Mouse (Mus musculus): Measurements from ENCODE around the gene Tyw1. TPM values are rescaled to one million over a fixed set of nuclear protein-coding genes. Genes with fewer than 3 reads are reported as not detected.
A peak's percentile ranks its signal among the peaks of the same experiment; 100 is the strongest.

Gene Tyw1
- polyA plus RNA-seq, 1 experiment from 2014 or later, result 28.5 TPM

DNA sequence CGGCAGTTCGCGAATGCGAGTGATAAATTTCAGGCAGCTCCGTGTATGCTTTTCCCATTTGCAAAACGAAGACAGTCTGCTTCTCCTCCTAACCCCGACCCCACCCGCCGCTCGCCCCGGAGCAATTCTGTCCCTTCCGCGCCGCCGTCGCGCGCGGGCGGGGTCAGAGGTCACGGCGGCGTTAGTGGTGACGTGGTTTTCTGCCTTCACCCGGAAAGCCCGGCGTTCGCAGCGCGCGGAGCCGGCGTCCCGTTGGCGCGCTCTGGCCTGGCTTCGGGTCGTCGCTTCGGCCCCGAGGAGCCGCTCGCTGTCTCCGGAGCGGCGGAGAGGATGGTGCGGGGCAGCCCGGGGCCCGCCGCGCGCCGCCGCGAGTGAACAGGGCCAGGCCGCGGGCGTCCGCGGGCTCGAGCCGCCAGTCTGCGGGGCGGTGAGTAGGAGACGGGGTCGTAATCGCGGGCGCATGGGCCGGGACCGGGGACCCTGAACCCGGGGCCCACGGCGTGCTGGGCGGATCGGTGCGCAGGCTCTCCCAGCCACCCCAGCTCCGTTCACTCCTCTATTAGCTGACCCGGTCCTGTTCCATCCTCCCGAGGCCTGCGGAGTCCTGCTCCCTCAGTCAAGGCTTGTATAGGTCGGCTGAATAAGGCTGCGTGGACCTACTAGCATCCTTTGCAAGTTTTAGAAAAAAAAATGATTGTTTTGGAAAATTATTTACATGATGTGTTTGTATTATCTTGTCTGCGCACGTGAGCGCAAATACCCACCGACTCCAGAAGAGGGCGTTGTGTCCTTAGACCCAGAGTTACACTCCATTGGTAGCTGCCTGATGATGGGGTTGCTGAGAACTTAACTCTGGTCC is 33.0 kb upstream of the Tyw1 start:
- Histone ChIP-seq H3K27ac (ENCODE audit: low read depth, low read length) (peak overlapping the region; percentile 84), H3K4me1 (replicated peaks; ENCODE audit: control insufficient read depth, insufficient read depth, low read length) (peaks cover 20% of the 10 kb centered on the region), H3K36me3 (ENCODE audit: control insufficient read depth, insufficient read depth, low read length) (no peaks in the 10 kb centered on the region), H3K27me3 (replicated peaks; ENCODE audit: control insufficient read depth, insufficient read depth, low read length) (no peaks in the 10 kb centered on the region), H3K4me2 (peak overlapping the region; percentile 81), H3K4me3 (ENCODE audit: low read depth, low read length) (peak overlapping the region; percentile 100), H3K9ac (ENCODE audit: low read depth, low read length) (peak overlapping the region; percentile 99), H3K9me3 (ENCODE audit: control insufficient read depth, low read length) (no peaks in the 10 kb centered on the region)
- under 1% methylated on average over 88 of the region's 88 CpGs for WGBS
- peak; percentile 92 for DNase-seq (ENCODE audit: low spot score)
- ATAC-seq (replicated peaks; ENCODE audit: low FRiP score), result peak; percentile 86

DNA sequence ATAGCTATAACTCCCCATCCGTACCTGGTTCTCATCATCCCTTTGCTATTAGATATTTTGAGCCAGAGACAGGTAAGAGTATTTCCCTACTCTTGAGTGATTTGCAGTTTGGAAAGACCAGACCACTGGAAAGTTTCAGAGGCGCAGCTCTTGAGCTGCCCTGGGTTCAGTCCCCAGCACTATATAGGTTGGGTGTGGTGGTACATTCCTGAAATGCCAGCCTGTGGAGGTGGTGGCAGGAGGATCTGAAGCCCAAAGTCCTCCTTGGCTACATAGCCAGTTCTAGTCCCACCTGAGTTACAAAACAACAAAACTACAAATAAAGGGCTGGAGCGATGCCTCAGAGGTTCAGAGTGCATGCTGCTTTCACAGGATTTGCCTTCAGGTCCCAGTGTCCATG is 28.6 kb upstream of the Tyw1 start:
- no peak overlapping the region for H3K4me3 ChIP-seq (ENCODE audit: low read depth, low read length)
- peaks cover 17% of the 10 kb centered on the region for H3K4me1 ChIP-seq (replicated peaks; ENCODE audit: control insufficient read depth, insufficient read depth, low read length)
- H3K27ac ChIP-seq (ENCODE audit: low read depth, low read length), result no peak overlapping the region
- no peak overlapping the region for H3K4me2 ChIP-seq
- 89% methylated on average over 3 of the region's 3 CpGs for WGBS
- DNase-seq (ENCODE audit: low spot score), result no peak
- H3K9me3 ChIP-seq (ENCODE audit: control insufficient read depth, low read length), result no peaks in the 10 kb centered on the region
- H3K27me3 ChIP-seq (replicated peaks; ENCODE audit: control insufficient read depth, insufficient read depth, low read length), result no peaks in the 10 kb centered on the region
- ATAC-seq (replicated peaks; ENCODE audit: low FRiP score), result no peak
- H3K36me3 ChIP-seq (ENCODE audit: control insufficient read depth, insufficient read depth, low read length), result peaks cover 14% of the 10 kb centered on the region
- no peak overlapping the region for H3K9ac ChIP-seq (ENCODE audit: low read depth, low read length)

DNA sequence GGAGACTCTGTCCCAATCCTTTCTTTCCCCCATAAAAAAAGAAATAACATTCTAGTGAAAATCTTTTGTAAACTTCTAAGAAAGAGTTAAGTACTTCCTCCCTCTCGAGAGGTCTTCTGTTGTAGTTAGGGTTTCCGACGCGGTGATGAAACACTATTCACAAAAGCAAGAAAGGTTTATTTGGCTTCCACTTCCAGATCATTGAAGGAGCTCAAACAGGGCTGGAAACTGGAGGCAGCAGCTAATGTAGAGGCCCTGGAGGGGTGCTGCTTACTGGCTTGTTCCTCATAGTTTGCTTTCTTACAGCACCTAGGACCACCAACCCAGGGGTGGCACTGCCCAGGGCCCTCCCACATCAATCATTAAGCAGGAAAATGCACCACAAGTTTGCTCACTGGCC is 27.3 kb upstream of the Tyw1 start:
- H3K4me3 ChIP-seq (ENCODE audit: low read depth, low read length), result no peak overlapping the region
- no peaks in the 10 kb centered on the region for H3K27me3 ChIP-seq (replicated peaks; ENCODE audit: control insufficient read depth, insufficient read depth, low read length)
- H3K4me2 ChIP-seq, result no peak overlapping the region
- H3K27ac ChIP-seq (ENCODE audit: low read depth, low read length), result no peak overlapping the region
- peaks cover 17% of the 10 kb centered on the region for H3K4me1 ChIP-seq (replicated peaks; ENCODE audit: control insufficient read depth, insufficient read depth, low read length)
- no peak for ATAC-seq (replicated peaks; ENCODE audit: low FRiP score)
- whole genome bisulfite sequencing, result 76% methylated on average over 4 of the region's 4 CpGs
- DNase-seq (ENCODE audit: low spot score), result no peak
- no peaks in the 10 kb centered on the region for H3K9me3 ChIP-seq (ENCODE audit: control insufficient read depth, low read length)
- no peak overlapping the region for H3K9ac ChIP-seq (ENCODE audit: low read depth, low read length)
- peaks cover 25% of the 10 kb centered on the region for H3K36me3 ChIP-seq (ENCODE audit: control insufficient read depth, insufficient read depth, low read length)

DNA sequence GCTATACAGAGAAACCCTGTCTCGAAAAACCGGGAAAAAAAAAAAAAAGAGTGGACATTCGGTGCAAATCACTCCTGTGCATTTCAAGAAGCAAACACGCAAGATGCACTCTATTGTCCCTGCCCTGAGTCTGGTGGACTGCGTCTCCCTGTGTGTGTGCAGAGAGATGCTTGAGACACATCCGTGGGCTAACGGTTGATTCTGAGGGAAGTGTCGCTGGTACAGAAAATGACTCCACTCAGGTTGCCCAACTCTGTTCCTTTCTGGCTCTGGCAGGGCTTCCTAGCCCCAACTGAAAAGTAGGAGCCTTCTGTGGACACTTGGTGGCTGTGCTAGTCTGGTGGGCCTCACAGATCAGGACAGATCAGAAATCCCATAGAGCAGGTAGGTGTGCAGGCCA is 19.1 kb upstream of the Tyw1 start:
- Histone ChIP-seq H3K4me3 (ENCODE audit: low read depth, low read length) (no peak overlapping the region), H3K27me3 (replicated peaks; ENCODE audit: control insufficient read depth, insufficient read depth, low read length) (no peaks in the 10 kb centered on the region), H3K27ac (ENCODE audit: low read depth, low read length) (no peak overlapping the region), H3K4me2 (no peak overlapping the region), H3K4me1 (replicated peaks; ENCODE audit: control insufficient read depth, insufficient read depth, low read length) (no peaks in the 10 kb centered on the region), H3K9ac (ENCODE audit: low read depth, low read length) (no peak overlapping the region), H3K36me3 (ENCODE audit: control insufficient read depth, insufficient read depth, low read length) (peaks cover 80% of the 10 kb centered on the region), H3K9me3 (ENCODE audit: control insufficient read depth, low read length) (no peaks in the 10 kb centered on the region)
- ATAC-seq (replicated peaks; ENCODE audit: low FRiP score) (no peak), DNase-seq (ENCODE audit: low spot score) (no peak)
- WGBS, result 91% methylated on average over 8 of the region's 8 CpGs

DNA sequence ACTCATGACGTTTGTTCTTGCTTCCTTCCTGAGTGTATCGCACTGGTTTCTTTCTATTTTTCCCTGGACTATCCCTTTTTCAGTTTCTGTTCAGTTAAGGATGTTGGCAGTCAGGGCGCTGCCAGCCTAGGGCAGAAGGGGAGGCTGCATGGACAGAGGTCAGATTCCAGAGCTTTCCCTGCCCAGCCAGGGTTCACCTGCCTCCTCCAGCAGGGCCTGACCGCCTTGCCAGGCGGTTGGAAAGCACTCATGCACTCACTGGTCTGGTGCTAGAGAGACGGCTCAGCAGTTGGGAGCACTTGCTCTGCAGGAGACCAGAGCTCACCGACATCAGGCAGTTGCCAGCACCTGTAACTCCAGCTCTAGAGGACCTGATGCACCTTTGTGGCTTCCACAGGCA is 16.2 kb upstream of the Tyw1 start:
- ATAC-seq (replicated peaks; ENCODE audit: low FRiP score), result no peak
- Histone ChIP-seq H3K4me3 (ENCODE audit: low read depth, low read length) (no peak overlapping the region), H3K36me3 (ENCODE audit: control insufficient read depth, insufficient read depth, low read length) (peaks cover 68% of the 10 kb centered on the region), H3K27ac (ENCODE audit: low read depth, low read length) (no peak overlapping the region), H3K4me2 (no peak overlapping the region), H3K9me3 (ENCODE audit: control insufficient read depth, low read length) (no peaks in the 10 kb centered on the region), H3K27me3 (replicated peaks; ENCODE audit: control insufficient read depth, insufficient read depth, low read length) (no peaks in the 10 kb centered on the region), H3K4me1 (replicated peaks; ENCODE audit: control insufficient read depth, insufficient read depth, low read length) (no peaks in the 10 kb centered on the region), H3K9ac (ENCODE audit: low read depth, low read length) (no peak overlapping the region)
- WGBS, result 87% methylated on average over 7 of the region's 7 CpGs
- no peak for DNase-seq (ENCODE audit: low spot score)

DNA sequence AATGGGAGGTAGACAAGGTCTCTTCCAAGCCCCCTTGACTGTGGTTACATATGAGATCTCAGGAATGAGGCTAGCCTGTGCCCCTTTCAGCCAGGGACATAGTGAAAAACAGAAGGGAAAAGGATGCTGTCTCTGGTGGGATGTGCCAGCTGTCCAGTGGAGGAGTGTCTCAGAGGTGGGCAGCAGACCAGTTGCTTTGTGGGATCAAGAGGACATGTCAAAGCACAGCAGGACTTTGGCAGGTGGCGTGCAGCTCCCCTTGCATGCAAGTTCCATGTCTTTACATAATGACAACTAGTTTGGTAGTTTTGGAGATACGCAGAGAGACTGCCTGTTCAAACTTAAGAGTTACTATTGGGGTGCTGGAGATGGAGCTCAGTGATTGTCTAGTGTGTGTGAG is 15.6 kb upstream of the Tyw1 start:
- no peak overlapping the region for H3K4me2 ChIP-seq
- H3K4me1 ChIP-seq (replicated peaks; ENCODE audit: control insufficient read depth, insufficient read depth, low read length), result no peaks in the 10 kb centered on the region
- H3K9ac ChIP-seq (ENCODE audit: low read depth, low read length), result no peak overlapping the region
- no peak overlapping the region for H3K27ac ChIP-seq (ENCODE audit: low read depth, low read length)
- DNase-seq (ENCODE audit: low spot score) (no peak), ATAC-seq (replicated peaks; ENCODE audit: low FRiP score) (no peak)
- no peaks in the 10 kb centered on the region for H3K9me3 ChIP-seq (ENCODE audit: control insufficient read depth, low read length)
- H3K36me3 ChIP-seq (ENCODE audit: control insufficient read depth, insufficient read depth, low read length), result peaks cover 67% of the 10 kb centered on the region
- 97% methylated on average over 2 of the region's 2 CpGs for WGBS
- H3K4me3 ChIP-seq (ENCODE audit: low read depth, low read length), result no peak overlapping the region
- H3K27me3 ChIP-seq (replicated peaks; ENCODE audit: control insufficient read depth, insufficient read depth, low read length), result no peaks in the 10 kb centered on the region

DNA sequence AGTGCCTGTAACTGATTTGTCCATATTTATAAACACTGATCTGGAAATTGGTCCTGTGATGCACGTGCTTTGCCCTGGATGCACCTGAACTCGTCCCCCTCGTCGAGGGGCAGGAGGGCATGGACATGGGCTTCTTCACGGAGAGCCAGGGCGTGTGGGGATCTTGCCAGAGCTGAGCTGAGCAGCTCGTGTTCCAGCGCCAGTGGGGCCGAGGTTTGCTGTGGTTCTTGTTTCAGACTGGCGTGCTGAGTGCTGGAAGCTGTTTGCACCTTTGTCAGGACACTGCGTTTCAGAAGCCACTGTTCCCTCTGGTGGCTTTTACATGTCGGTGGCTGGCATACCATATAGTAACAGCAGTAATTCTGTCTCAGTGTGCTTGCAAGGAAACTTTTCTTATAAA is 14.0 kb upstream of the Tyw1 start:
- WGBS, result 88% methylated on average over 12 of the region's 12 CpGs
- ATAC-seq (replicated peaks; ENCODE audit: low FRiP score) (no peak), DNase-seq (ENCODE audit: low spot score) (no peak)
- Histone ChIP-seq H3K27ac (ENCODE audit: low read depth, low read length) (no peak overlapping the region), H3K4me2 (no peak overlapping the region), H3K4me3 (ENCODE audit: low read depth, low read length) (no peak overlapping the region), H3K27me3 (replicated peaks; ENCODE audit: control insufficient read depth, insufficient read depth, low read length) (no peaks in the 10 kb centered on the region), H3K9me3 (ENCODE audit: control insufficient read depth, low read length) (no peaks in the 10 kb centered on the region), H3K4me1 (replicated peaks; ENCODE audit: control insufficient read depth, insufficient read depth, low read length) (no peaks in the 10 kb centered on the region), H3K9ac (ENCODE audit: low read depth, low read length) (no peak overlapping the region), H3K36me3 (ENCODE audit: control insufficient read depth, insufficient read depth, low read length) (peaks cover 62% of the 10 kb centered on the region)

DNA sequence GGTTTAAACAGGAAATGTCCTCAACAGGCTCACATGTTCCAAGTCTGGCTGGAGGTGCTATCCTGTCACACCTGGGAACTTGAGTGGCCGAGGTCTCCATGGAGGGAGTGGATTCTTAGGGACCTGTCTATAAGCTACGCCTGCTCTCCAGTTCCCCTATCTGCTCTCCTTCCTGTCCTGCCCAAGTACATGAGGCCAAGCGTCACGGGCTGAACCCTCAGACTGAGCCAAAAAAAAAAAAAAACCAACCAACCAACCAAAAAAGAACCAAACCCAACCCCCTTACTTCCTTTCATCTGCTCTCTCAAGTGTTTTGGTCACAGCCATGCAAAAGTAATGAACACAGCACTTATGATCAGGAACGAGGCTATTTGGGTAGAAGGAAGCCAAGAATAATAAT is 7.6 kb upstream of the Tyw1 start:
- no peak overlapping the region for H3K27ac ChIP-seq (ENCODE audit: low read depth, low read length)
- H3K27me3 ChIP-seq (replicated peaks; ENCODE audit: control insufficient read depth, insufficient read depth, low read length), result no peaks in the 10 kb centered on the region
- no peak for DNase-seq (ENCODE audit: low spot score)
- no peak overlapping the region for H3K4me3 ChIP-seq (ENCODE audit: low read depth, low read length)
- ATAC-seq (replicated peaks; ENCODE audit: low FRiP score), result no peak
- H3K4me2 ChIP-seq, result no peak overlapping the region
- H3K36me3 ChIP-seq (ENCODE audit: control insufficient read depth, insufficient read depth, low read length), result peaks cover 74% of the 10 kb centered on the region
- H3K9me3 ChIP-seq (ENCODE audit: control insufficient read depth, low read length), result no peaks in the 10 kb centered on the region
- no peak overlapping the region for H3K9ac ChIP-seq (ENCODE audit: low read depth, low read length)
- H3K4me1 ChIP-seq (replicated peaks; ENCODE audit: control insufficient read depth, insufficient read depth, low read length), result no peaks in the 10 kb centered on the region
- WGBS, result 87% methylated on average over 5 of the region's 5 CpGs

All from liver, embryonic 11.5 days (tissue).